Mouse (Mus musculus): ENCODE measurements around the gene Cecr2. TPM values are rescaled to one million over a fixed set of nuclear protein-coding genes. Genes with fewer than 3 reads are reported as not detected.
A peak's percentile ranks its signal among the peaks of the same experiment; 100 is the strongest.

Gene Cecr2
- polyA plus RNA-seq, 1 experiment from 2014 or later: 14.3 TPM

DNA sequence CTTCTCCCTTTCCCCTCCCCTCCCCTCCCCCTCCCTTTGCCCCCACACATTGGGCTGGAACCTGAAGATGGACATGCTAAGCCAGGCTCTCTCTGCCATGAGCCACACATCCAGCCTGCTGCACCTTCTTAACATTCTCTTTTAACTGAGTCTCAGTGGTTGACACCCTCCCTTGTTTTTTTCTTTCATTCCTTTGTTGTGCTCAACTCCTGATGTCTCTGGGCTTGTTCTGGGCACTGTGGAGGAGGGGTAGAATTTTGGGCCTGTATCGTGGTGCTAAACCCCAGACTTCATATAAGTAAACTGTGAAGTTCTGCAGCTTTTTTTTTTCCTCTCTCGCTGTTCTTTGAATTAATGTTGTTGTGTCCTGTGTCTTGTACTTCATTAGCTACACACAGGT lies 9.8 kb downstream of the Cecr2 start:
- WGBS: 57% methylated on average over 2 of the region's 2 CpGs

DNA sequence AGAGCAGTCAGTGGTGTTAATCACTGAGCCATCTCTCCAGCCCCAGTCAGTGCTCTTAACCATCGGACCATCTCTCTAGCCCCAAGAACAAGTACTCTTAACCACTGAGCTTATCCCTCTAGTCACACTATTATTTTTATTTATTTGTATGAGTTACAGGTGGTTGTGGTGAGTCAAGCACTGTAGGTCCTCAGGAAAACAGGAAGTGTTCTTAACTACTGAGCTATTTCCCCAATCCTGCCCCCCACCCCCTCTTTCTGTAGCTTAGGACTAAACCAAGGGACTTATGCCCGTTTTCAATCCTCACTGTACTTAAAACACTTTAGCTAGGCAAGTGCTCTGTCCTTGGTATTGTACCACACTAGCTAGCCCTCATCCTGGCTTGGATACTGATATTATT lies 17.2 kb downstream of the Cecr2 start:
- DNase-seq (ENCODE audit: low spot score): no peak
- H3K4me1 ChIP-seq (replicated peaks): no peaks in the 10 kb centered on the region
- H3K9me3 ChIP-seq: no peaks in the 10 kb centered on the region
- H3K27ac ChIP-seq: no peak overlapping the region
- H3K4me3 ChIP-seq: no peak overlapping the region
- no peaks in the 10 kb centered on the region for H3K36me3 ChIP-seq
- WGBS: 87% methylated on average over 2 of the region's 2 CpGs
- no peaks in the 10 kb centered on the region for H3K27me3 ChIP-seq (ENCODE audit: insufficient read depth, poor library complexity, severe bottlenecking)

More for the DNA sequence above, 9.8 kb downstream of the Cecr2 start:
- Histone ChIP-seq H3K36me3 (0 out of 2 replicates have a peak, but pooled peaks cover 6% of the 10 kb centered on the region), H3K27me3 (ENCODE audit: insufficient read depth, poor library complexity, severe bottlenecking) (no peaks in the 10 kb centered on the region), H3K27ac (no peak overlapping the region), H3K9me3 (no peaks in the 10 kb centered on the region), H3K4me1 (replicated peaks) (peaks cover 18% of the 10 kb centered on the region), H3K4me3 (no peak overlapping the region)
- no peak for DNase-seq (ENCODE audit: low spot score)

DNA sequence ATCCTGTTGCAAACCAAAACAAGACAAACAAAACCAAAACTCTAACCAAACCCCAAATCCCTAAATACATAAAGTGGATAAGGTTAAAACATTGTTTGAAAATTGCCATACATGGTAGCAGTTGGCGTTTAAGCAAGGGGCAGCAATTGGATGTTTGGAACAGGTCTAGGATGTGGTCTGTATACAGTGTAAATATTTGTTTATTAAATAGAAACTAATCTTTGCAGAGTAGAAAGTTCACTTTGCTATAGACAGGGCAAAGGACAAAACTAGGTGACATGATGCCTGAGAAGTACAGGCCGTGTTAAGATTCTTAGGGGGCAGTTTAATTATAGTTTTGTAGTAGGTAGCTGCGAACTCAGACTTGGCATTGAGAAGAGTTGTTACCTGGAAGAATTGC lies 18.6 kb downstream of the Cecr2 start:
- H3K9me3 ChIP-seq: no peaks in the 10 kb centered on the region
- H3K27me3 ChIP-seq (ENCODE audit: insufficient read depth, poor library complexity, severe bottlenecking): no peaks in the 10 kb centered on the region
- no peaks in the 10 kb centered on the region for H3K36me3 ChIP-seq
- no peak overlapping the region for H3K27ac ChIP-seq
- no peaks in the 10 kb centered on the region for H3K4me1 ChIP-seq (replicated peaks)
- no peak overlapping the region for H3K4me3 ChIP-seq
- whole genome bisulfite sequencing: 93% methylated on average over 3 of the region's 3 CpGs
- no peak for DNase-seq (ENCODE audit: low spot score)

DNA sequence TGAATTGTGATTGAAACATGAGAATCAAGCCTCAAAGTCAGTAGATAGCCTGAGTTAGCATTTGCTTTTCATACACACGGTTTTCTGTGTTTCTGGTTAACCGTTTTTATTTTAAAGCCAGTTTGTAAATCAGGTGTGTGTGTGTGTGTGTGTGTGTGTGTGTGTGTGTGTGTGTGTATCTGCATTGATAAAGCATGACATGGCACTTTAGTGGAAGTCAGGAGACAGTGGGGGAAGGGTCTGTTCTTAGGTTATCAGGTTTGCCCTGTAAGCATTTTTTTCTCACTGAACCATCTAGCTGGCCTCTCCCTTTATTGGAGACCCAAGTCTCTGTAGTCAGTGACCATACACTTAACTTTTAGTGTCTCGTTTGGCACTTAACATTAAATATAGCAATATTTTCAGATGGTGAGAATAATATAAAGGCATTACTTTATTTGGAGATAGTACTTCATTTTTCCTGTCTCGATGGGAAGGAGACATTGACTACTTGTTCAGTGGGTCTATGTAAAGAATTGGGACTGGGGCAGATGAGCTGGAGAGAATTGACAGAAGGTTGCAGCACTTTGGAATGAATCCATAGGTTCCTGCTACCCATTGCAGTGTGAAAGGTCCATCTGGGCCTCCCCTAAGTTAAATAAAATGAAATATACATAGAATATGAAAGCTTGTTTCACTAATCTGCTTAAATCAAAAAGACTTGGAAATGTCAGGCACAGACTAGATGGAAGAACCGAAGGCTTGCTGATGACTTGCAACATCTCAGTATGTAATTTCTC lies 20.9 kb downstream of the Cecr2 start:
- 93% methylated on average over 5 of the region's 5 CpGs for WGBS
- Histone ChIP-seq H3K9me3 (no peaks in the 10 kb centered on the region), H3K27me3 (ENCODE audit: insufficient read depth, poor library complexity, severe bottlenecking) (no peaks in the 10 kb centered on the region)

DNA sequence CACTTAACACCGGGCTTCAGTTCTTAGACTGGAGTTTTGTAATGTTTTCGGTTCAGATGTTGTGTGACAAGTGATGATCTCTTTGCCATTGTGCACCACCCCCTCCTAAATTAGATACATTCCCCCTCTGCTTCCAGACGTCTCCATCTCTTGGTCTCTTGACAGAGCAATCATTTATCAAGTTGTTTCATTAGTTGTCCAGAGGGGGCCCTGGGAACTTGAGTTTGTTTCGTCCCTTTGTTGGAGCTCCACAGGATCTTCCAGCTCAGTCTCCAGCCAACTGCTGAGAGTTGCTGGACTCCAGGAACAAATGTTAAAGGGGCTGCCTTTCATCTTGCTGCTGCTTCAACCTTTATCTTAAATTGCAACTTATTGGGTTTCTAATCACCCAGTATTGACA lies 34.1 kb downstream of the Cecr2 start:
- no peaks in the 10 kb centered on the region for H3K27me3 ChIP-seq (ENCODE audit: insufficient read depth, poor library complexity, severe bottlenecking)
- 10% methylated on average over 4 of the region's 4 CpGs for WGBS
- H3K9me3 ChIP-seq: no peaks in the 10 kb centered on the region
- H3K27ac ChIP-seq: peak overlapping the region; percentile 45
- no peaks in the 10 kb centered on the region for H3K36me3 ChIP-seq
- peak; percentile 47 for DNase-seq (ENCODE audit: low spot score)
- H3K4me1 ChIP-seq (replicated peaks): peaks cover 29% of the 10 kb centered on the region
- H3K4me3 ChIP-seq: no peak overlapping the region; the same call in 1 of the 2 replicates

More for the DNA sequence above, 20.9 kb downstream of the Cecr2 start:
- no peak for DNase-seq (ENCODE audit: low spot score)
- no peaks in the 10 kb centered on the region for H3K36me3 ChIP-seq
- no peak overlapping the region for H3K4me3 ChIP-seq
- no peak overlapping the region for H3K27ac ChIP-seq
- H3K4me1 ChIP-seq (replicated peaks): no peaks in the 10 kb centered on the region

DNA sequence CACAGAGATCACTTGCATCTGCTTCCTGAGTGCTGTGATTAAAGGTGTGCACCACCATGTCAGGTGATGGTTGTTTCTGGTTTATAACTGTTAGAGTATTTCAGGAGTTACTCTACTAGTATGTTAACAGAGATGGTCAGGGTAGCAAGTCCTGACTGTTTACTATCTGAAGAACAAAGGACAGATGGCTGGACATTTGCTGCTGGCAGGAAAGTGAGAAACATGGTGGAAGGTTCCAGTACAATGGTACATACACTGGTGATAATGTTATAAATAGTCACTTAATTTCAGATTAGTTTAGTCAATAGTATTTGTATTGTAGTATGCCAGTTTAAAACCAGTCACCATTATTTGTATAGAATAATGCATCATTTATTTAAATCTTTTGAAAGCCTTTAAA lies 38.2 kb downstream of the Cecr2 start:
- Histone ChIP-seq H3K27me3 (ENCODE audit: insufficient read depth, poor library complexity, severe bottlenecking) (no peaks in the 10 kb centered on the region), H3K4me3 (no peak overlapping the region), H3K4me1 (replicated peaks) (peaks cover 26% of the 10 kb centered on the region), H3K9me3 (no peaks in the 10 kb centered on the region), H3K36me3 (no peaks in the 10 kb centered on the region), H3K27ac (no peak overlapping the region)
- DNase-seq (ENCODE audit: low spot score): no peak

DNA sequence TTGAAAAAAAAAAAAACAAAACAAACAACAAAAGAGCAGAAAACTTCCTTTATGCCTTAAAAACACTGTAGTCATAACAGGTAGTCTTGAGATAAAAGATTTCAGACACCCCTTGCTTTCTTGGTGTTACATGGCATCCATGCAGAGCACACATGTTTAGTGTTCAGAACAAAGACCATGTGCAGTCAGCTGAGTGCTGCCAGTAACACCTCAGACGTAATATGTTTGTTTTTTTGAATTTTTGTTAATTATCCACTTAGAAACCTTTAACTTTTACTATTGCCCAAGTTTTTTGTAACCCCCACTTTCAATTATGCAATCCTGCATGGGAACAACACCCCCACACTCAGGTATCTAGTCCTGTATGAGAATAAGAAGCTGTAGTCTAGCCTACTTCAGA lies 42.6 kb downstream of the Cecr2 start:
- Histone ChIP-seq H3K9me3 (no peaks in the 10 kb centered on the region), H3K27me3 (ENCODE audit: insufficient read depth, poor library complexity, severe bottlenecking) (no peaks in the 10 kb centered on the region), H3K4me3 (no peak overlapping the region), H3K4me1 (replicated peaks) (peaks cover 8% of the 10 kb centered on the region; the same call in 1 of the 2 replicates), H3K27ac (no peak overlapping the region), H3K36me3 (no peaks in the 10 kb centered on the region)
- DNase-seq (ENCODE audit: low spot score): no peak
- 62% methylated on average over 1 of the region's 1 CpGs for WGBS

DNA sequence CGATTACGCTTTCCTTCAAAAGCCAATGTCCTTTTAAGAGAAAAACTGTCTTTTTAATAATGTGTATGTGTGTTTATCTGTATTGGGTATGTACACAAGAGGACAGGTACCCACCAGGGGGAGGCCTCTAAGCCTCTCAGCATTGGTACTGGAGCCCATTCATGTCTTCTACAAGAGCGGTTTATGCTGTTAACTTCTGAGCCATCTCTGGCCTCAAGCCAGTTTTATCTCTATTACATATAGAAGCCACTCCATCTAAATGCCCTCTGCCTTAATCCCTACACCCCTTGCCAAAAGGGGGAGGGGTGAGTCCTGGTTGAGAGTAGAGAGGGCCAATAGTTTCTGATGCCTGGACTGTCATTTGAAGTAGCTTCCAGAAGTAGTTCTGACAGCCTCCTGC lies 48.6 kb downstream of the Cecr2 start:
- H3K27ac ChIP-seq: peak overlapping the region; percentile 85
- WGBS: 85% methylated on average over 3 of the region's 3 CpGs
- H3K4me3 ChIP-seq: no peak overlapping the region
- no peaks in the 10 kb centered on the region for H3K27me3 ChIP-seq (ENCODE audit: insufficient read depth, poor library complexity, severe bottlenecking)
- H3K9me3 ChIP-seq: no peaks in the 10 kb centered on the region
- peaks cover 53% of the 10 kb centered on the region for H3K4me1 ChIP-seq (replicated peaks)
- no peak for DNase-seq (ENCODE audit: low spot score)
- H3K36me3 ChIP-seq: no peaks in the 10 kb centered on the region

DNA sequence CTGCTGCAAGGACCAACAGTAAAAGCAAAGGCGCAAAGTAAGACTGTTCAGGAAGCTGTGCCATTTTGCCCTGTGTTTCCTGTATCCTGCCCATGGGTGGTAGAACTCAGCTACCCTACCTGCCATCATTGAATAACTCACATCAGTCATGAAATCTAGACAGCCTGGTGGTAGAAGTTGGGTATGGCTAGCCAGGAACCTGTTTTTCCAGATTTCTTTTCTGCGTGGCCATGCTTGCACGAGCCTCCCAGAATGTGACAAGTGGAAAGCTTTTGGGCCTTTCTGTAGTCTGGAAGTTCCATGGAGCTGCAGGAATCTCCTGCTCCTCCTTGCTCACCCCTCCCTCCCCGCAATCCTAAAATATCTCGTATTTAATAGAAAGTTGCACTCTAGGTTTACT lies 49.1 kb downstream of the Cecr2 start:
- H3K4me3 ChIP-seq: no peak overlapping the region
- 62% methylated on average over 5 of the region's 5 CpGs for WGBS
- H3K9me3 ChIP-seq: no peaks in the 10 kb centered on the region
- no peaks in the 10 kb centered on the region for H3K27me3 ChIP-seq (ENCODE audit: insufficient read depth, poor library complexity, severe bottlenecking)
- no peaks in the 10 kb centered on the region for H3K36me3 ChIP-seq
- peak overlapping the region; percentile 85 for H3K27ac ChIP-seq
- DNase-seq (ENCODE audit: low spot score): peak; percentile 16
- peaks cover 49% of the 10 kb centered on the region for H3K4me1 ChIP-seq (replicated peaks)

DNA sequence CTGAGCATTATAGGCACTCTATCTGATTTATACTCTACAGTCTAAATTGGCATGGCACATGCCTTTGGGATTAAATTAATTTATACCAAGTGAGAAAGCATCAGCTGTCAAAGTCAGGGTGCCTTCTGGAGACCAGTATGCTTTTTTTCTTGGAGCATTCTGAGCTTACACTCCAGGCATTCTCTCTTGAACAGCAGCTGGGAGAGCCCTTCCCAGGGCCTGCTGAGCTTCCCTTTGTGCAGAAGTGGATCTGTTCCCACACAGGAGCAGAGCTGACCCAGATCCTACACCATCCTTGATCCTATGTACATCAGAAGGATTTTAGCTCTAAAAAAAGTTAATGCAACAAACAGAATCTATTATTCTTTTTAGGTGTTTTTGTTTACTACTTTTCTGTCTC lies 49.7 kb downstream of the Cecr2 start:
- H3K27me3 ChIP-seq (ENCODE audit: insufficient read depth, poor library complexity, severe bottlenecking): no peaks in the 10 kb centered on the region
- peak overlapping the region; percentile 85 for H3K27ac ChIP-seq
- H3K9me3 ChIP-seq: no peaks in the 10 kb centered on the region
- peak; percentile 45 for DNase-seq (ENCODE audit: low spot score)
- H3K4me1 ChIP-seq (replicated peaks): peaks cover 48% of the 10 kb centered on the region
- no peaks in the 10 kb centered on the region for H3K36me3 ChIP-seq
- 0 out of 2 replicates have a peak overlapping the region, but pooled peaks have one; percentile 29 for H3K4me3 ChIP-seq

DNA sequence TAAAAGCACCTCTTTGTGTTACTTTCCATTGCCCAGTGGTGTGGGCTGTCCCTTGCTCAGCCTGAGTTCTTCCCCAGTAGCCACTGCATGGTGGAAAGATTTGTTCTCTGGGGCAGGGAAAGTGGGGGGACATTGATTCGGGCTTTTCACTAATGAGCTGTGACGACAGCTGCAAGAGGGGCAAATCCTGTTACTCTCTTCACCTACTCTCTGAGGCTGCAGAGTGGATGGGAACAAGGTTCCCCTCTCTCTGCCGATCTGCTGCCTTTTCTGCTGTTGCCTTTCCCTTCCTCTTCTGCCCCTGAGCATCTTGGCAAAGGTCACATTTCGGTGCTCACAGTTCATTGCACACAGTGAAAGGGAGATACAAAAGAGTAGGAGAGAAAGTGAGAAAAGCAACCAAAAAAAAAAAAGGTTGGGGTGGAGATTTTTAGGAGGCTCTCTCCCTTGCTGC lies 50.4 kb downstream of the Cecr2 start:
- Histone ChIP-seq H3K36me3 (no peaks in the 10 kb centered on the region), H3K9me3 (no peaks in the 10 kb centered on the region), H3K27ac (peak overlapping the region; percentile 85), H3K27me3 (ENCODE audit: insufficient read depth, poor library complexity, severe bottlenecking) (no peaks in the 10 kb centered on the region), H3K4me3 (peak overlapping the region; percentile 29), H3K4me1 (replicated peaks) (peaks cover 48% of the 10 kb centered on the region)
- 4% methylated on average over 4 of the region's 4 CpGs for WGBS
- peak; percentile 67 for DNase-seq (ENCODE audit: low spot score)

DNA sequence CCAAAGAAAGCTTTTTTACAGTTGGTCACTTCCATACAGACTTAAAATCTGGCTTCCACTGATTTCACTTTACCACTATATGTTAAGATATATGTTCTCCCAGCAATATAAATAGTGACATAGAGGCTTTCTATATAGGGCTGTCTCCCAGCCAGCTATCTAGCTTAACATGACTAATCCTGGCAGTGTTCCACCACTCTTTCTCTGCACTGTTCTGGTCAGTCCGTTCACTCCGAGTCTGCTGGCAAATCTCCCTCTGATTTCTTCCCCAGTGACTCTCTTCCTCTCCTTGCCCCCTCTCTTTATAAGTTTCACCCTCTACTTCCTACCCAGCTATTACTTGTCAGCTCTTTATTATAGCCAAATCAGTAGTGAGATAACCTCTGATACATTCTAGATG lies 59.8 kb downstream of the Cecr2 start:
- H3K27ac ChIP-seq: no peak overlapping the region
- peaks cover 19% of the 10 kb centered on the region for H3K36me3 ChIP-seq
- H3K4me1 ChIP-seq (replicated peaks): no peaks in the 10 kb centered on the region
- DNase-seq (ENCODE audit: low spot score): no peak
- no peaks in the 10 kb centered on the region for H3K9me3 ChIP-seq
- no peaks in the 10 kb centered on the region for H3K27me3 ChIP-seq (ENCODE audit: insufficient read depth, poor library complexity, severe bottlenecking)
- H3K4me3 ChIP-seq: no peak overlapping the region
- 92% methylated on average over 2 of the region's 2 CpGs for WGBS

DNA sequence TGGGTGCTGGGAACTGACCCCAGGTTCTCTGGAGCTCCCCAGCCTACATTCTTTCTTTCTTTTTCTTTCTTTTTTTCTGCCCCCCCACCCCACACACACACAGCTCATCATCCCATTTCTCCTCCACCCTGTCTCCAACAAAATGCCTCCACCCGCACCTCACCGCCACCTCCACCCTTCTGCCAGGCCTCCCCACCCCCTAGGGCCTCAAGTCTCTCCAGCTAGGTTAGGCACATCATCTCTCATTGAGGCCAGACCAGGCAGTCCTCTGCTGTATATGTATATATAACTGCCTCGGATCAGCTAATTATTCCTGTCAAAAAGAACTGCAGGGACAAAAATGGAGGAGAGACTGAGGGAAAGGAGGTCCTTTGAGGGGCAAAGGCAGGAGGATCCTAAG lies 69.8 kb downstream of the Cecr2 start:
- Histone ChIP-seq H3K27ac (no peak overlapping the region), H3K27me3 (ENCODE audit: insufficient read depth, poor library complexity, severe bottlenecking) (no peaks in the 10 kb centered on the region), H3K4me3 (no peak overlapping the region), H3K9me3 (no peaks in the 10 kb centered on the region), H3K36me3 (peaks cover 68% of the 10 kb centered on the region), H3K4me1 (replicated peaks) (no peaks in the 10 kb centered on the region)
- WGBS: 89% methylated on average over 3 of the region's 3 CpGs
- DNase-seq (ENCODE audit: low spot score): no peak
